Mouse (Mus musculus) brain, embryonic 18.5 days (tissue): Measurements from ENCODE around the gene Sptbn4.

Experiments used
- DNase-seq: peaks from one replicate; pipeline ENCODE4 v3.0.0-alpha.2; 2012; ENCODE audit warnings: low read depth, low spot score

Sptbn4 gene

GRCm38 (mm10) chr7:27384134-27384533 lies 63.4 kb downstream of the Sptbn4 start:
- no peak for DNase-seq

- DNase-seq, result no peak
These were observed 64.3 kb downstream of the Sptbn4 start for GRCm38 (mm10) chr7:27383233-27383632.

- no peak for DNase-seq
These were observed 65.9 kb downstream of the Sptbn4 start for GRCm38 (mm10) chr7:27381560-27381959.

DNA sequence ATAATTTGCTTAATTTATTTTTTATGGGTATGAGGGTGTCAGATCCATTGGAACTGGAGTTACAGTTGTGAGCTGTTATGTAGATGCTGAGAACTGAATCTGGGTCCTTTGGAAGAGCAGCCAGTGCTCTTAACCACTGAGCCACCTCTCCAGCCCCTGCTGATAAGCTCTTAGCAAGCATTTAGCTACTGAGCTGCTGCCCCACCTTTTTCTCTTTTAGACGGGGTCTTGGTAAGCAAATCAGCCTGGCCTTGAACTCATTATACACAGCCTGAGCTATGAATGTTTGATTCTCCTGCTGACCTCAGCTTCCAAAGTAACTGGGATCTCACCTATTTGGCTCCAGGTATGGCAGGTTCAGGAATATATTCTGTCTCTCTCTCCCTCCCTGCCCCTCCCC lies 66.5 kb downstream of the Sptbn4 start:
- no peak for DNase-seq

DNA sequence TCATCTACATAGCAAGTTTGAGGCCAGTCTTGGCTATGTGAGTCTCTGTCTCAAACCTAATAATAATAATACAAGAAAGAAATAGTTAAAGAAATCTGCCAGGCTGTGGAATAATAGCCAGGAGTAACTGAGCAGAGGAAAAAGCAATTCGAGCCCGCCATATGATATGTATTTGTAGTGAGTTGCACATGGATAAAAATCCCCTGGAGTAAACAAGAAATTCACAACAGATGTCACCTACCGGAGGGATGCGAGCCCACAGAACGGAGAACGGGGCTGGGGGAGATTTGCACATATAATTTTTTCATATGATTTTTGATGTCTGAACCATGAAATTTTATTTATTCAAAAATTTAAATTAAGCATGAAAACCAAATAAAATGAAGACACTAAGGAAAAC lies 67.7 kb downstream of the Sptbn4 start:
- no peak for DNase-seq

GRCm38 (mm10) chr7:27378431-27378830 lies 69.1 kb downstream of the Sptbn4 start:
- no peak for DNase-seq

- DNase-seq, result no peak
These were observed 72.2 kb downstream of the Sptbn4 start for GRCm38 (mm10) chr7:27375274-27375673.

GRCm38 (mm10) chr7:27371715-27372462 lies 75.6 kb downstream of the Sptbn4 start:
- no peak for DNase-seq

DNA sequence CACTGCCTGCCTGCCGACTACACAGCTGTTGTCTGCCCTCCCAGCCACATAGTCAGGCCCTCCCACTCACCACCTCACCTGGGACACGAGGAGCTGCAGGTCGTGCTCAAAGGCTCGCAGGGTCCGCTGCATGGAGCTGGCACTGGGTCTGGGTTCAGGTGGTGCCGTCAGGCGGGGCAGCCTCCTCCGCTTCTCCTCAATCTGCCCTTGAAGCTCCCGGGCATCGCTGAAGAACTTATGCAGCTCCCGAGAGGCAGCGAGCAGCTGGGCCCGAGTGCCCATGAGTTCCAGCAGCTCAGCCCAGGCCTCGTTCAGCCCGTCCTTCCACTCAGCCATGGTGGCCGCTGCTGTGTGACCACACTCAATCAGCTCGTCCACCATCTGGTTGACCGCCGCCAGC lies 78.4 kb downstream of the Sptbn4 start:
- no peak for DNase-seq

GRCm38 (mm10) chr7:27367976-27368375 lies 79.5 kb downstream of the Sptbn4 start:
- DNase-seq, result no peak

DNA sequence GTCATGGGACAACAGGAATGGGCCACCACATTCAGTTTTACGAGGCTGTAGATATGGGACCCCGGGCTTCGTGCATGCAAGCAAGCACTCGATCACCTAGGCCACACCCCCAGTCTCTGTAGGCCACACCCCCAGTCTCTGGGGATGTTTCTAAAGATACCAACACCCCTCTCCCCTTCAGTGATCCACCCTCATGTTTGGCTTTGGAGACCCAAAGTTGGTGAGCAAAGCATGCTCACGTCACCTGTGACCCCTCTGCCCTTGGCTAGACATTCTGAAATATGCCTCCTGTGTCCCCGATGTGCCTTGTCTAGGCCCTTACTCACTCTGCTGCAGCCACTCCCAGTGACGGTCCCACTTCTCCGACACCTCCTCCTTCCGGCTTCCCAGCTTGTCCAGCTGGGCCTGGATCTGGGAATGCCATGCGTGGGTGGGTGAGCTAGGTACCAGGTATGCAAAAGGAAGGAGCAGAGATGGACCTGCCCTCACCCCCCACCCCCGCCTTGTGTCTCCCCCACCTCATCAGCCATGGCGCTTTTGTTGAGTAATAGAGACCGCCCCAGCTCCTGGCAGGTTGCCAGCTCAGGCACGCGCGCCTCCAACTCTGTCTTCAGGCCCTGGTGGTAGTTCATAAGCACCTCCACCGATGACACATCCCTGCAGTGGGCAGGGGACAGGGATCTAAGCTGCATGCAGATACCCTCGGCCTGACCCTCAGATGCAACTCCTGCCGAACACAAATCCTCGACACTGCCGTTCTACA lies 81.2 kb downstream of the Sptbn4 start:
- no peak for DNase-seq

DNA sequence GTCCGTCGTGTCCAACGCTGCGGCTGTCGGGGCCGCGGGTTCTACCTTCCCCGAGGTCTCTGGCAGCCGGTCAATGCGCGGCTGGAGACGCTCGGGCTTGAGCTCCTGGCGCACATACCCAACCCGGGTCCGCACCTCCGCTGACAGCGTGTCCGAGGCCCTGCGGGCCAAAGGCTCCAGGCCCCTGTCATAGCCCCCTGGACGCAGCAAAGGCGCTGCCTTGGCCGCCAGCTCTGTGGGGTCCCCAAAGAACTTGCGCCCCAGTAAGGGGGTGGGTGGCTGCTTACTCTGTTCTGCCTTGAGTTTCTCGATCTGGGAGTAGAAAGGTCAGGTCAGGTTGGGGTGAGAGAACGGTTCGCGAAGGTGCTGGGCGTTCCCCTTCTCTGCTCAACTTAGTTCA lies 83.1 kb downstream of the Sptbn4 start:
- no peak for DNase-seq

DNA sequence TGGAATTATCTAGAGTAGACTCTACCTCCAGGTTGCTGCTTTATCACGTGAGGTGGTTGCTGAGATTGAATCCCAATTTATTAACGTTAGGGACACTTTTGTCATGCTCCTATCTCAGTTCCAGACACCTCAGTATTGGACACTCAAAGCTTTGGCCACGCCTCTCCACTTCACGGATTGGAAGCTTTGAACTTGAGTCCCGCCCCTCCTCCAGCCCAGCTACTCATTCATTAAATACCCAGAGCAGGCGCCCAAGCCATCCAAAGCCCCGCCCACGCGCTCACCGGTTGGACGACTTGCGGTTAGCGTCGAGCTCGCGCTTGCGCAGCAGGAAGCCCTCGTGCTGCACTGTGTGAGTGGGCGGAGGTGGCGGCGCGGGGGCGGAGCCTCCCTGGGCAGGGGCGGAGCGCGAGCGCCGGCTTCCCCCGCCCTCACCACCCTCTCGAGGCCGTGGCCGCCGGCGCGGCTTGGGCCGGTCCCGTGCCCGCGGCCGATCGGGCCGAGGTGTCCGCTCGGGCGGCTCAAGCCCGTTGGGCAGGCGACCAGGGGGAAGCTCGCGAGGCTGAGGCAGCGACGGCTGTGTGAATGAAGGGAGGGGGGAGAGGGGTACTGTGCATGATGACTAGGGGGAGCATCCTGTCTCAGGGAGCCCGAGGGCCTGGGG lies 86.1 kb downstream of the Sptbn4 start:
- peak; percentile 97 for DNase-seq

DNA sequence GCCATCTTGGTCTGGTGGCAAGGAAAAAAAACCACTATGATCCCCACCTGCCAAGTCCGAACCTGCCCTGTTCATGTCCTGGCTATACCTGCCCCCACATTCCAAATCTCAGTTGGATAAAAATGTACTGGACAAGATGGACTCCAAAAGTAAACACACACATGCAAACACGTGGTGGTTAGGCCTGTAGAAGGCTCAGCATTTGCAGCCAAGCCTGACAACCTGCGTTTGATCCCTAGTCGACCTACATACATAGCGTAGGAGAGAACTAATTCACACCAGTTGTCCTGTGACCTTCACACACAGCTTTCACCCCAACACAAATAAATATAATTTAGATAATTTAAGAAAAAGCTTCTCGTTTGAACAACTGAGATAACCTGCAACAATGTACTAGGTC lies 86.7 kb downstream of the Sptbn4 start:
- DNase-seq, result no peak

- DNase-seq, result no peak
These were observed 87.7 kb downstream of the Sptbn4 start for GRCm38 (mm10) chr7:27359706-27360358.

- no peak for DNase-seq
These were observed 88.3 kb downstream of the Sptbn4 start for GRCm38 (mm10) chr7:27359162-27359561.

GRCm38 (mm10) chr7:27357595-27357978 lies 89.9 kb downstream of the Sptbn4 start:
- no peak for DNase-seq

DNA sequence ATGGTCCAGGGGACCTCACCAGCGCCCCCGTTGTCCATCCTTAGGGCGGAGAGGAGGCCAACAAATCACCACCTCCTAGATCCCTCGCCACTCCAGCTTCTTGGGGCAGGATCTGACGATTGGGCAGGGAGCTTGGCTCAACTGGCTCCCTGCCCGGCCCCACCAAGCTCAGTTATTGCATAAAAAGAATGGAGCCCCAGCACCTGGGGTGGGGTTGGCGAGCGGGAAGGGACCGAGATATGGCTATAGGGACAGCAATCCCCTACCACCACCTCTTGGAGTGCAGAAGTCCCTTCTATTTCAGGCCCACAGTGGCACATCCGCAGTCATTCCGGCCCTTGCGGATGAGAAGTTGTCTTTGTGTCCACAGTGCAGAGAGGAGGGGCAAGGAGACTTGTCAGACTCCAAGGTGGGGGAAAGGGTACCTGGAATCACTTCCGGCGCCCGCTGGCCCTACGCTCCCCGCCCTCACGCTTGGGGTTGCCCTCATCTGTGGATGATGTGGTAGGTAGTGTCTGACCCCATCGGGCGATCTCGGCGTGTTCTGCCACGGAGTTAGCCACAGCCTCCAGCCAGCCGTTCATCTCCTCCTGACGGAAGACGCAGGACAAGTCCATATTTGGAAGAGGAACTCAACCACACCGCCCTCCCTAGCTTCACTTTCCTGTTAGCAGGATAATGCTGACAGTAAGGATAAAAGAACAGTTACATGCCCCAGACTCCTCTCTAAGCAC lies 90.5 kb downstream of the Sptbn4 start, which contains the start of gene Gm20479:
Gene Gm20479, minus strand, starts transcription at position 559 of the 734 bp plus-strand sequence.
- DNase-seq, result no peak

GRCm38 (mm10) chr7:27356248-27356647 lies 91.2 kb downstream of the Sptbn4 start:
- no peak for DNase-seq

DNA sequence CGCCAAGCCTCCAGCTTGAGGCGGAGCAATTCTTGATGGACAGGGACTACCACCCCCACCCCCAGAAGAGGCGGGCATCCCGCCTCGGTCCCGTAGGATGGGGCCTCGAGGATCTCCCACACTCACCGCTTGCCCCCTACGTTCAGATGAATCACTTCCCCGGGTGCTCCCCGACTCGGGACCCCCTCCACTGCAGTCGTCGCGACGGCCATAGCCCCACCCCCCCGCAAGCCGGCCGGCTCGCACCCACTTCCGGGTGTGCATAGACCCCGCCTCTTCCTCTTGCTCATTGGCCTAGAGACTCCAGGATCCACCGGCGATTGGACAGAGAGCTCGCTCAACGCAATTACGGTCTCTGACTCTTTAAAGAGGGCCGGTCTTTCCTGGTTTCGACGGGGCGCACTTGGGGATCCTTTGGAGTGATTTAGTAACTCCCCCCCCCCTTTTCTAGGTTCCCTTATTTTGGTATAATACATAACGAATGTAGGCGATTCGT lies 91.7 kb downstream of the Sptbn4 start, which contains the start of gene Shkbp1:
Gene Shkbp1, minus strand, starts transcription at position 275 of the 496 bp plus-strand sequence.
- peak; percentile 84 for DNase-seq

- no peak for DNase-seq
These were observed 92.2 kb downstream of the Sptbn4 start for GRCm38 (mm10) chr7:27355261-27355660.
